Mouse (Mus musculus) layer of hippocampus, adult 11-12 months (tissue): Measurements from ENCODE around the gene 1600002K03Rik.
A peak's percentile ranks its signal among the peaks of the same experiment; 100 is the strongest.

Source experiments
- DNase-seq: peaks from one replicate; pipeline ENCODE4 v3.0.0; 2022; ENCODE audit warnings: low spot score

The 1600002K03Rik gene

DNA sequence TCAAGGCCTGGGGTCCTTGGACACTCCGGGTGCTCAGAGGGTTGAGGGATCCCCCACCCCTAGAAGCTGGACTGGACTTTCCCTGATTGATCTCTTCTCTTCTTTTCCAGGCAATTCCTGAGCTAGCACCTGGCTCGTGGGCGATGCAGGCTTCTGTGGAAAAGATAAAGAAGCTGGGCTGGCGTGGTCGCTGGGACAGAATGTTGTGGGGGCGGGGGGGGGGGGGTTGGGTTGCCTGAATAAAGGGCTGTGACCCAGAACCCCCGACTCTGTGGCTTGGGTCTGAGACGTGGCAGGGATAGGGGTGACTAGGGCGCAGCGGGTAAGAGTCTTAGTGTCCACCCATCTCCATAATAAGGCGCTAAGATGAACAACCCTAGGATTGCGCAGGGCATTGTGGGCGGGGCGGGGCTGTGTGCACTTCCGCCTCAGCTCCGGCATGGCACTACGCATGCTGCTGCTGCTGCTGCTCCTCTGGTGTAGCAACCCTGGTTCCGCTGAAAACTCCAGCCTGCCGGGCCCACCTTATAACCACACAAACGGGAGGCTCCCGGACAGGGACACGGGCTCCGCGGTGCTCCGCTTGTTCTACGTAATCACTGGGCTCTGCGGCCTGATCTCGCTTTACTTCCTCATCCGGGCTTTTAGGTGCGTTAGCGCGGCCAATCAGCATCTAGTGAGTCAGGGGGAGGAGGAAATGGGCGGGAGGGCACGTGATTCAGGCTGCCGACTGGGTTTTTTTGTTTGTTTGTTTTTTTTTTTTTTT lies at the start of gene 1600002K03Rik:
Gene 1600002K03Rik, plus strand, starts transcription at position 418 of the 766 bp plus-strand sequence.
- DNase-seq: peak; percentile 93

- no peak for DNase-seq
Measured at GRCm38 (mm10) chr10:80123932-80124562, 48.7 kb upstream of the 1600002K03Rik start.

GRCm38 (mm10) chr10:80127920-80128319 lies 44.8 kb upstream of the 1600002K03Rik start:
- DNase-seq: no peak

- DNase-seq: no peak
Measured at GRCm38 (mm10) chr10:80129846-80130245, 42.9 kb upstream of the 1600002K03Rik start.

- no peak for DNase-seq
Measured at GRCm38 (mm10) chr10:80130403-80131031, 42.2 kb upstream of the 1600002K03Rik start.

DNA sequence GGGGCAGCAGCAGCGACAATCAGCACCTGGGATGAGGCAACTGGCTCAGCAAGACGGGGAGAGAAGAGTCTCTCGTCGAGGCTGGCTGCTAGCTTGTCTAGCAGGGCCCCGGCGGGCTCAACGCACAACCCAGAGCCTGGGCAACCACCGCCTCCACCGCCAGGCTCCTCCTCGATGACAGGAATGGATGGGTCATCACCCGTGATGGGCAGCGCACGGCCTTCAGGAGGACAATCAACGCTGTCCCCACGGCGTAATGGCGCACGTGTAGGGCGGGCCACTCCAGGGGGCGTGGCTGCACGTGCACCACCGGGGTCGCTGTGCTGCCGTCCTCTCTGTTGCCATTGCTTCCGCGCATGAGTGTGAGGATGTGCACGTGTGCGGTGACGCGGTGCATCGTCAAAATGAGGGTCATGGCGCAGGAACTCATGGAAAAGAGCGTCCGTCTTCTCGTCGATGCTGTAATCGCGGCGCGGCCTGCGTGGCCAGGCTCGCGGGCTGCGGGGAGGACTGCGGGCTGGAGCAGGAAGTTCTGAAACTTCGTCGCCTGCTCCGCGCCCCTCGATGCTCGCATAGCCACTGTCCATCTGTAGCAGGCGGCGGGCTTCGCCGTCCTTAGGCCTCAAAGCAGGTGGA lies 41.3 kb upstream of the 1600002K03Rik start:
- DNase-seq: no peak

DNA sequence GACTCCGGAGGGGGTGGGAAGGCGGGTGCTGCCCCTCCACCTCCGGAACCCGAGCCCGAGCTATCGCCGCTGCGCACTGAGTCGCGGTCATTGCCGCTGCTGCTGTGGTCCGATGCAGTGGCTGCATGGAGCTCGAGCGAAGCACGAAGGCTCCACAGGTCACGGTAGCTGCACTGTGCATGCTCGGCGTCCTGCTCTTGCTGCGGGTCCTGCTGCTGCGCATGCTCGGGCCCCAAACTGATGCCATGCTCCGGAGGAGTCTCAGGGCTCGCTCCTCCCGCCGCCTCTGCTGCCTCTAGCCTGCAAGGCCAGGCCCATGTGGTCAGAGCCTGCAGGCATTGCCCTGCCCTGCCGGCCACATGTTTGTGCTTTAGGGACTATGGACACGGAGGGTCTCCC lies 40.8 kb upstream of the 1600002K03Rik start:
- no peak for DNase-seq

- DNase-seq: no peak
Measured at GRCm38 (mm10) chr10:80133226-80133849, 39.4 kb upstream of the 1600002K03Rik start.

- no peak for DNase-seq
Measured at GRCm38 (mm10) chr10:80134421-80134820, 38.3 kb upstream of the 1600002K03Rik start.

DNA sequence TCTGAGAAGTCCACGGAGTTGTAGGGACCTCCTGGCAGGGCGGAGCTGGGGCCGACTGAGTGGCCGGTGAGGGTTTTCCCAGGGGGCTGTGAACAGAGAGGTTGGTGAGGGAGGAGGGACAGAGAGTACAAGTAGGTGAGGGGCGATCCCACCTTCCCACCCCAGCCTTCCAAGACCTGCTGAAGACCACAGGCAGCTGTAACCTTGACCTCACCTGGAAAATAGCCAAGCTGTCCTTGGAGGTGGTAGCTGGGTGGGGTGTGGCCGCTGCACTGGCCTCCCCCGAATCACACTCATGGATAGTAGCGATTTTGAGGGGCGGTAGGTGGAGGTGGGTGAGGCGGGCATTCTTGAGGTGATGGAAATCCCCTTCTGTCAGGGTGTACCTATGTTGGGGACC lies 37.6 kb upstream of the 1600002K03Rik start:
- no peak for DNase-seq

DNA sequence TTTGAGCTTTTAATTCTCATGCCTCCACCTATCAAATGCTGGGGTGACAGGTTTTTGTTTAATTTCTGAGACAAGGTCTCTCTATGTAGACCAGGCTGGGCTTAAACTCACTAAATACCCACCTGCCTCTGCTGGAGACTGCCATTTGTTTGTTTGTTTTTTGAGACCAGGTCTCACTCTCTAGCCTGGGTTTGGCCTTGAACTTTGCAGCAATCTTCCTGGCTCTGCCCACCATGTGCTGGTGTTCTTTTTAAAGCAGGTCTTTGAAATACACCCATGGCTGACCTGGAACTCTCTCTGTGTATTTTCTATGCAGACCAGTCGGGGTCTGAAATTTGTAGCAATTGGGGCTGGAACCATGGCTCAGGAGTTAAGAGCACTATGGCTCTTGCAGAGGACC lies 37.1 kb upstream of the 1600002K03Rik start:
- DNase-seq: no peak

GRCm38 (mm10) chr10:80136179-80136951 lies 36.4 kb upstream of the 1600002K03Rik start:
- no peak for DNase-seq

GRCm38 (mm10) chr10:80136952-80137625 lies 35.7 kb upstream of the 1600002K03Rik start:
- DNase-seq: no peak

- DNase-seq: peak; percentile 56
Measured at GRCm38 (mm10) chr10:80137626-80138552, 34.9 kb upstream of the 1600002K03Rik start.

DNA sequence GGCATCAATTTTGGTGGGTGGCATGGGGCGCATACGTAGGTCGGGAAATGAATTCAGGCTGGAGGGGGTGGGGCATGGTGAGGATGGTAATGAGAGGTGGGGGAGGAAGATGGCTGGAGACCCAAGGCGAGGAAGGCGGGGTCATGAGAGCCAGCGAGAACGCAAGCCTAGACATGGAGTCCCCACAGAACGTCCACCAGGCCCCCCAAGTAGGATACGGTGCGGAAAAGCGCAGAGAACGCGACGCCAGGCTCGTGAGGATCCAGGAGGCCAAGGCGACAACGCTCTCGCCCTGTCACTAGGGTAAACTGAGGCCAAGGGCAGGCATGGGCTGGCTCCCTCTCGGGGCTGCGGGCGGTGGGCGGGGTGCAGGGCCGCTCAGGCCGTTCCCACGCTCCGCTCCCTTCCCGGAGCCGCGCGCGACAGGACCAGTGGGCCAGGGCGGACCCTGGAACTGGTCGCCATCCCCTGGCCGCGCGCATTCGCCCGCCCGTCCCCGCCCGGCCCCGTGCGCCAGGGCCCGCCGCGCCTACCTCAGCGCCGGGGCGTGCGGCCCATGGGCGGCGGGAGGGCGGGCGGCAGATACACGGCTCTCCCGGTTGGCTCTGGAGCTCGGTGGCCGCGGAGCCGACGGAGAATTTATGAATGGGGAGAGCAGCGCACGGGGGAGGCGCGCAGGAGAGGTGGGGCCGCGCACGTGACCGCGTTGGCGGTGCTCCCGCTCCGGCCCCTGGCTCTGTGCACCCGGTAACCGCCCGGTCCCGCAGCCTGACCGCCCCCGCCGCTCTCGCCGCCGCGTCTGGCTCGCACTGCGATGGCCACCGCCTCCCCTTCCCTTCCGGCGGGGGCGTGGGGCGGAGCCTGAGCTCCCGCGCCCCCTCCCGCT lies 33.9 kb upstream of the 1600002K03Rik start, which contains the start of gene Atp5d:
Gene Atp5d, plus strand, starts transcription at position 80 of the 886 bp plus-strand sequence.
- DNase-seq: peak; percentile 73

DNA sequence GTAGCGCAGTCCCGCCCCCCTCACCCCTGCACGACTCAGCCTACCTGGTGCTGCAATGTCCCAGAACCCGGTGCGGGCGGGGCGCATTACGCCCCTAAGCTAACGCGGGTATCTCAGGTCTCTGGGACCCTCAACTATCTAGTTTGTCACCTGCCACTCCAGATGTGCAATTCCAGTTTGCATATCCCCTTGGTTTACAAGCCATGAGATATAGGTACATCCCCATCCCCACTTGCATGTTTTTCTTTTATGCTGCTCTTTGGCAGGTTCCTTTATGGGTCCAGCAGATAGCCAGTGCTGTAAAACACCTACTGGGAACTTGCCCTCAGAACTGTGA lies 33.3 kb upstream of the 1600002K03Rik start:
- no peak for DNase-seq

DNA sequence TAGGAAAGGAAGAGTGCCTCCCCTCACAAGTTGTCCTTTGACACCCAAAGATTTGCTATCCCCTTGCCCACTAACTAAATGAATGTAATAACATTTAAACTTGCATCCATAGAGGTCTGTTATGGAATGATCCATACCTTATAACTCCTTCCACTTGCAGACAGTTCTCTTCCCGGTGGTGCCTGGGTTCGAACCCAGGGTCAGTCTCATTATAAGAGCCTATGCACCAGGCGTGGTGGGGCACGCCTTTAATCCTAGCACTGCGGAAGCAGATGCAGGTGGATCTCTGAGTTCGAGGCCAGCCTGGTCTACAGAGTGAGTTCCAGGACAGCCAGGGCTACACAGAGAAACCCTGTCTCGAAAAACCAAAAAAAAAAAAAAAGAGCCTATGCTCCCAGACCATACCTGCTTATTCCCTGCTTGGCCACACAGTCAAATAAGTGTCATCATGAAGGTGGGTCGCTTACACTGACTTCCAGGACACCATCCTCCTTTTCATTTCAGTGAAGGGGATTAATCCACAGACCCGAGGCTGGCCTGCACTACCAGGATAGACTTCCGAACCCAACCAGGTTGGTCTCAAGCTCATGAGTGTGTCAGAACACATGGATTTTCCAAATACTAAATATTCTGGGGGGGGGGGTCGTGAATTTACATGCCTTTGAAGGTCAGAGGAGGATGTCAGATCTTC lies 32.6 kb upstream of the 1600002K03Rik start:
- no peak for DNase-seq

DNA sequence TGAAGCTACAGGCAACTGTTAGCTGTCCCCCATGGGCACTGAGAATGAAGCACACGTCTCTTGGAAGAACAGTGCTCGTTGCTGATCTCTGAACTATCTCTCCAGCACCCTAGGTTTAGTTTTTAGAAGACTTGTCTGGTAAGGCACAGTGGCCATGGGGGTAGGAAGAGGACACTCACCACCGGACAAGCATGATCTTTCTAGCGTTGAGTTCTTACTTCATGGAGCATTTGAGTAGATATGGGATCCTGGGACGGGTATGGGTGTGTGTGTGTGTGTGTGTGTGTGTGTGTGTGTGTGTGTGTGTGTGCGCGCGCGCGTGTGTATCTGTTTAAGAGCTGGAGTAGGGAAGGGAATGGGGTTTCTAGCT lies 32.1 kb upstream of the 1600002K03Rik start, which contains the start of gene Cbarp:
Gene Cbarp, minus strand, starts transcription at position 170 of the 370 bp plus-strand sequence.
- DNase-seq: no peak
